Mouse (Mus musculus) megakaryocyte progenitor cell, adult 5-6 weeks (primary cell): ENCODE results near the gene Tcf20. TPM values are rescaled to one million over a fixed set of nuclear protein-coding genes. Genes with fewer than 3 reads are reported as not detected.

Experiments used
- ATAC-seq: replicated peaks from 2 replicates; pipeline ENCODE4 v1.8.0; 2016; ENCODE audit warnings: mild to moderate bottlenecking, moderate TSS enrichment, inconsistent platforms; ENCODE audit not compliant: poor library complexity
- total RNA-seq, 2 experiments: library from RNA; stranded (forward) in 1 of 2; stranded (reverse) in 1 of 2; fragments of 157-497, 149-512 nt in 1 of 2; fragments of 200-1000 nt in 1 of 2; gene quantifications; 2 replicates each; pipeline versions ENCODE4 v1.2.3 to v1.2.4; 2015 to 2017

The Tcf20 gene
- total RNA-seq (2015), result 45.1 and 48.5 TPM in 2 replicates
- total RNA-seq (2017), result 76.8 and 83.1 TPM in 2 replicates

GRCm38 (mm10) chr15:82987732-82988112 is at the start of gene Tcf20:
Gene Tcf20, minus strand, starts transcription at chr15:82987872.
- ATAC-seq, result peak; percentile 95

GRCm38 (mm10) chr15:83036900-83037519 is 49.3 kb upstream of the Tcf20 start:
- ATAC-seq, result peak; percentile 13

DNA sequence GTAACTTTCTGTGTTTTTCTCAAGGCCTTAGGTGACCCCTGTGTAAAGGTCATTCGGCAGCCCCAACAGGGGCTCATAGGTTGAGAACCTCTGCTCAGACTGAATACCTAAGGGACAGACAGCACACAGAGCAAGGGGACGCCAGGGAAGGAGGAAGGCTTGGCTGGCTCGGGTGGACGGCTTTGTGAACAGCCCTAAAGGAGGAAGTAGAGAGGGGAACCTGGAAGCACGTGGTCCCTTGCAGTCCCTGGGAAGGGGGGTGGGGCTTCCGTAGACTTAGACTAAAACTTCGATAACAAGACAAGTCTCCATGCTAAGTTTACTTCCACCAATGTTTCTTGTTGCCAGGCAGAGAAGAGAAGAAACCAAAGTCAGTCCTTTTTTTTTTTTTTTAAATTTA is 48.4 kb upstream of the Tcf20 start:
- ATAC-seq, result peak; percentile 52

- ATAC-seq, result no peak
Measured at GRCm38 (mm10) chr15:83034275-83034977, 46.8 kb upstream of the Tcf20 start.

DNA sequence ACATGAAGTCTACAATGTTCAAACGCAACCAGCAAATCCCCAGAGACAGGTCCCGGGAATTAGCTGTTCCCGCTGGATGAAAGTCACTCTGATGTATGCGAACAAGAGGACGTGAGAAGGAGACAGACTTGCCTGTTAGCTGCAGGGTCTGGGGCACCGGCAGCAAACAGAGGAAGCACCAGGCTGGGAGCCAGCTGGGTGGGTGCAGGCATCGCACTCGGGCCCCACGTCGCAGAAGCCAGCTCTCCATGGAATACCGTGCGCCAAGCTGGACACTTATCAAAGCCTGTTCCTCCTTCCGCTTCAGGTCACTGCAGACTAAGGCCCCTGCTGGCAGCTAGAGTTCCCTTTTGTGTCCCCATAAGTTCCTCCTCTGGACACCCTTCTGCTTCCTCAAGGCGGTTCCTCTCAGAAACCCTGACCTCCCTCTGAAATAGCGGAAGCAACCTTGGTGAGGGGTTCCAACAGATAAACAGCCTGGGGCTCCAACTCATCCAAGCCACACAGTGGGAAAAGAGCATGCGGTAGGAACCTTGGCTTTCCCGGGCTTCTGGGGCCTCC is 45.4 kb upstream of the Tcf20 start, which contains the start of gene Nfam1:
Gene Nfam1, minus strand, starts transcription at position 326 of the 561 bp plus-strand sequence.
- peak; percentile 71 for ATAC-seq

- peak; percentile 66 for ATAC-seq
Measured at GRCm38 (mm10) chr15:83030884-83031283, 43.2 kb upstream of the Tcf20 start.

DNA sequence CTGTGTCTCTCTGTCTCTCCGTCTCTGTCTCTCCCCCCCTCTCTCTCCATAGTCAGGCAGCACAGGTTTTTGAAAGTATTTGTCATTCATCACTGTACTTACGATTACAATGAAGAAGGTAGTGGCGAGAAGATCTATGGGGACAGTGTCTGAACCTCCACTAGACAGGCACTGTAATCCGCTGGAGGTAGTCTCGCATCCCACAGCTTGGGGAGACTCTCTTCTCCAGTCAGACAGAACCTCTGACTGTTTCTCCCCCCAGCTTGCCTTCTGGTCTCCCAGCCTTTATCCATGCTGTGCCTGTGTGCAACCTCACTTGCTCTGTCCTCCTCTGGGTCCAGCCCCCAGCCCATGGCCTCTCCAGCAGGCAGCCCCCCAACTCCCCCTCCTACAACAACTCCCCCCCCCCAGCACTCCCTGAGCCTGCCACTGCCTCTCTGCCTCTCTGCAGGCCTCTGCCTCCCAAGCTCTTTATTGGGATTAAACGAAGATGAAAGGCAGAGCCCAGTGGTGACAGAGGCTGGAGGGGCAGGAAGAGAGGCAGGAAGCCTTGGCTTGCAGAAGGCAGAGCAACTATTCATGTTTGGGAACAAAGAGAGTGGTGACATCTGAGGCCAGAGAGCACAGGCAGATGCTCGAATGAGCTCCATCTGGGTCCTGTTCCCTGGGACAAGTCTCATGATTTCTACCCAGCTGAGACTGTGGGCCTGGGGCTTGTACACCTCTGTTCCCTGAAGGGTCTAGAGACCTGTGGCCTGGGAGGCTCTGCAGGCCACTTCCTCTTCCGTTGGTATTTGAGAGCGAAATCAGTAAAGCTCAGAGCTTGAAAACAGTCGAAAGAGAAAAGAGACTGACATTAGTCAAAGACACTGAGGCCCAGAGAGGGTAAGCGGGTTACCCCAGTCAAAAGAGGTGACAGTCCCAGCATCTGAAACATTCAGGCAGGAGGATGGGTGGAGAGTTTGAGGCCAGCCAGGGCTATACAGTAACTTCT is 42.4 kb upstream of the Tcf20 start:
- ATAC-seq, result no peak

DNA sequence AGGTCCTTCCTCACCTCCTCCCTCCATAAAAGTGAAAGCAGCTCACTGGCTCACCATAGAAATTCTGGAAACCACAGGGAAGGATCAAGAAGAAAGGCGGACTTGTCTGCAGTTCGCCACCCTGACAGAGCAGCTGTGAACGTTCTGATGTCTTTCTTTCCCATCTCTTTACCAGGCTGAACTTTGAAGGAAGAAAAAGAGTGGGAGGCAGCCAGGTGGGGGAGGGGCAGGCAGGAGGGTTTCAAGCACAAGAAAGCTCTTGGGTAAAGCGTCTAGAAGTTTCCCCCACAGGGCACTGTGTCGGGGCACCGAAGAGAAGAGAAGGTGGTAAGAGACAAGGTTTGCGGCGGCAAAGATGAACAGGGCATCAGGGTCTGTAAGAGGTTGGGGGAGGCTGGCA is 38.5 kb upstream of the Tcf20 start:
- ATAC-seq, result no peak

- no peak for ATAC-seq
Measured at GRCm38 (mm10) chr15:83025041-83025760, 37.5 kb upstream of the Tcf20 start.

GRCm38 (mm10) chr15:83022947-83023346 is 35.3 kb upstream of the Tcf20 start:
- no peak for ATAC-seq

DNA sequence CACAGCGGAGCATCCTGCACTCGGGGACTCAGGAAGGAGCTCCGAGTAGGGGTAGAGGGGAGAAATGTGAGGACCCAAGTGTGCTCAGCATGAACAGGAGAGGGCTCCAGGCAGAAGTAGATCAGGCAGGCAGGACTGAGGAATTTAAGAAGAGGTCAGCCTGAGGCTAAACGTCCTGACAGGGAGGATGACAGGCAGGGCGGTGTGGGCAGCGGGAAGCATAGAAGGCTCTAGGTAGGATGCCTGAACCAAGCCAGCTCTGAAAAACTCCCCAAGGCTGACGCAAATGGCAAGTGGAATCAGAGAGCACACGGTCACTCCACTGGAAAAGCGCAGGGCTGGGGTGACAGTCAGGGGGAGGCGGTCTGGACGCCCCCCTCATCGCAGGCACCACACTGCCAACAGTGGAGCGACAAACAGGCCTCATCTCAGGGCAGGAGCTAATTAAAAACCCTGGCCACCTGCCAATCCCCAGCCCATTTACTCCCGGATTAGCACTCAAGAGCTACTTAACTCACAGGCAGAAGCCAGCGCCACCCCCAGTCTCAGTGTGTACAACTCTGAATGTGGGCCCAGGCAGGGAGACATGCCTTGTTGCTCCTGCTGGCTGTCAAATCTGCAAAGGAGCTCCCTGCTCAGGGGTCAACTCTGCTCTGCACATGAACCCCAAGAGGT is 23.5 kb upstream of the Tcf20 start:
- ATAC-seq, result no peak

DNA sequence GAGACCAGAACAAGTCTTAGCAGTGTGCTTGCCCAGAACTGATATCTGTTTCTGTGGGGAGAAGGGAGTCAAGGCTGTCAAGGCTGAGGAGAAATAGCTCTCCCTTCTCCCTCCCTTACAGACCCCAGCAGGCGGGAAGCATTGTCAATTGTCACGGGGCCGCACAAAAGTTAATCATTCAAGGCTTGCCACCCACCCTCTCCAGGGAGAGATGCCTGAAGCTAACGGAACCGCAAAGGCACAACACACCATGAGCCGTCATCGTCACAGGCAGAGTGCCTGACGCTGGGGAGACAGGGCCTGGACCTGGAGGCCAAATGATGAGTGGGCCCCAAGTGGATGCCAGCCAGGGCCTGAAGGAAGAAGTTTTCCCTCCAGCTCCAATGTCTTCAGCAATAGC is 22.8 kb upstream of the Tcf20 start:
- ATAC-seq, result no peak

GRCm38 (mm10) chr15:83009532-83009931 is 21.9 kb upstream of the Tcf20 start:
- ATAC-seq, result peak; percentile 94

GRCm38 (mm10) chr15:83008761-83009423 is 21.2 kb upstream of the Tcf20 start:
- peak; percentile 27; the same call in 1 of the 2 replicates for ATAC-seq

GRCm38 (mm10) chr15:83007346-83007920 is 19.8 kb upstream of the Tcf20 start:
- no peak for ATAC-seq

GRCm38 (mm10) chr15:83002665-83003548 is 15.2 kb upstream of the Tcf20 start:
- no peak for ATAC-seq

- peak; percentile 84 for ATAC-seq
Measured at GRCm38 (mm10) chr15:82998811-82999221, 11.1 kb upstream of the Tcf20 start.

GRCm38 (mm10) chr15:82996431-82996830 is 8.8 kb upstream of the Tcf20 start:
- no peak for ATAC-seq
